Mouse (Mus musculus) cerebellum, adult 2 months (tissue): ENCODE measurements around the gene Cpeb3. TPM values are rescaled to one million over a fixed set of nuclear protein-coding genes. Genes with fewer than 3 reads are reported as not detected.

Experiments used
- DNase-seq, 2 experiments: peaks; one replicate each; pipeline ENCODE4 v3.0.0; 2021
- H3K27ac ChIP-seq: fragments of 200-500 bp; 2 replicates; pipeline ENCODE4 v1.5.1; 2012; ENCODE audit warnings: low read length, control low read depth, inconsistent platforms; ENCODE audit not compliant: insufficient read depth
- H3K27me3 ChIP-seq: fragments of 200-500 bp; 2 replicates; pipeline ENCODE4 v1.6.1; 2012; ENCODE audit warnings: inconsistent platforms, mild to moderate bottlenecking, low read length, moderate library complexity; ENCODE audit not compliant: control insufficient read depth, insufficient read depth
- H3K4me1 ChIP-seq: fragments of 200-500 bp; 2 replicates; pipeline ENCODE4 v1.6.1; 2011; ENCODE audit warnings: low read length; ENCODE audit not compliant: control insufficient read depth, insufficient read depth
- H3K4me3 ChIP-seq: fragments of 200-500 bp; replicated peaks from 2 replicates; pipeline ENCODE3; 2011; ENCODE audit warnings: mild to moderate bottlenecking, low read depth, low read length, control low read depth; ENCODE audit not compliant: insufficient read depth
- CTCF ChIP-seq: fragments of 200-500 bp; IDR thresholded peaks from 2 replicates; pipeline ENCODE4 v1.5.1; 2011; ENCODE audit warnings: low read depth, mild to moderate bottlenecking, control low read depth, low read length, moderate library complexity, borderline replicate concordance; ENCODE audit not compliant: insufficient read depth
- POLR2A ChIP-seq: fragments of 200-500 bp; IDR thresholded peaks from 2 replicates; pipeline ENCODE4 v1.6.1; 2011; ENCODE audit warnings: low read length, control low read depth, borderline replicate concordance; ENCODE audit not compliant: insufficient read depth
- WGBS: fragments of 180-500 bp; shearing (Covaris S2); methylation state at CpG from one replicate; pipeline ENCODE4 v1.1.7; 2018; 5-methylcytosine and 5-hydroxymethylcytosine counted together
- polyA plus RNA-seq: library from polyadenylated mRNA; depleted of rRNA; stranded (reverse); fragments of >200 nt; gene quantifications from 2 replicates; pipeline ENCODE4 v1.2.3, GENCODE M21; 2012

The Cpeb3 gene
- polyA plus RNA-seq, 1 experiment = 41.5 TPM

GRCm38 (mm10) chr19:37055976-37056556 is 152.3 kb downstream of the Cpeb3 start:
- DNase-seq = no peak
- whole genome bisulfite sequencing = 55% methylated on average over 4 of the region's 4 CpGs
- Histone ChIP-seq H3K4me1 (peaks cover 3% of the 10 kb centered on the region), H3K27me3 (no peaks in the 10 kb centered on the region), H3K27ac (no peak overlapping the region), H3K4me3 (no peak overlapping the region)
- no peak for TF ChIP-seq CTCF
- no peak for TF ChIP-seq POLR2A

DNA sequence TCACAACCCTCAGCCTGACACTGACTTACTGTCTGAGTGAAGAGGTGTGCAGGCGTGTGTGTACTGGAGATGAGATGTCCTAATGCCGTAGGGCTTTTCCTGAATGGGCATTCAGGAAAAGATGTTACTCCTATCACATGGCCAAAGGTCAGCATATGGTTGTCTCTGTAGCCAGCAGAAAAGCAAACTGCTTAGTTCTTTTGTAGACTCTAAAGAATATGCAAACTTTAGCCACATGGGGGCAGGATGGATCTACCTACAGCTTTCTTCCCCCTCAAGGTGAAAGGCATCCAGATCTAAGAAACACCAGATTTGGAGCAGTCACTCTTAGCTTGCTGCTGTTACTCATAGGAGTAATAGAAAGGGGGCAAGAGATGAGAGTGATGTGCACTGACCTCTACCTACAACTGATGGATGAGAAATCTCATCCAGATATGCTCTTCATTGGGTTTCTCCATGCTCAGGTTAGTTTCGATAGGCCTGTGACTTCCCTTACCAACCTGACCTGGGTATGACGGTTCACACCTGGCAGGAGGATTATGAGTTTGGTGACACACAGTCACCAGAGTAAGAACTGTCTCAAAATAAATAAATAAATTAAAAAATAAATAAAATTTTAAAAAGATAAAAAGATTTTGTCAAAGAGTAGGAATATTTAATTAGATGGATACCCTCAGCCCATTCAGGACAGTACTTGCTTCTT is 157.6 kb downstream of the Cpeb3 start:
- no peak overlapping the region for H3K4me3 ChIP-seq
- TF ChIP-seq POLR2A (no peak), CTCF (peak; percentile 50; the same call in 1 of the 2 replicates)
- H3K4me1 ChIP-seq = peaks cover 3% of the 10 kb centered on the region; the same call in 1 of the 2 replicates
- no peak overlapping the region for H3K27ac ChIP-seq
- DNase-seq = peak; percentile 61 to 82
- WGBS = 47% methylated on average over 4 of the region's 4 CpGs
- H3K27me3 ChIP-seq = no peaks in the 10 kb centered on the region

DNA sequence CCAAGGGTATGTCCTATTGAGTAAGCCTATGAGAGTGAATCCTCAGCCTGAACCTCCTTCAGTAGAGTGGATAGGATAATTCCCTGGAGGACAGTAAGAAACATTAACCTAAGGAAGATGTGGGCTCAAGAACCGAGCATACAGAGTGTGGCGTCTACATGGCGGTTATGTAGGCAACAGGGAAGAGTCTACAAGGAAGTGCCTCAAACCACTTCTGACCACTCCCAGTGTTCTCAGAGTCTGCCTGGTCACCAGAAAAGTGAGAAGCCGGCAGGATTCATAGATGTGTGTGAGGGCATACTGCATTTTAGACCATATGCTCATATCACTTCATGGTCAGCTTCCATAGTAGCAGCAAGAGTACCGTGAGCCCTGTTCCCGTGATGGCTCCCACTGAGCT is 159.9 kb downstream of the Cpeb3 start:
- Histone ChIP-seq H3K4me3 (no peak overlapping the region), H3K4me1 (peaks cover 3% of the 10 kb centered on the region; the same call in 1 of the 2 replicates), H3K27ac (no peak overlapping the region), H3K27me3 (no peaks in the 10 kb centered on the region)
- WGBS = 79% methylated on average over 6 of the region's 6 CpGs
- no peak for TF ChIP-seq POLR2A
- TF ChIP-seq CTCF = no peak
- DNase-seq = no peak

- Histone ChIP-seq H3K4me1 (no peaks in the 10 kb centered on the region; the same call in 1 of the 2 replicates), H3K4me3 (no peak overlapping the region), H3K27ac (no peak overlapping the region), H3K27me3 (no peaks in the 10 kb centered on the region)
- 76% methylated on average over 10 of the region's 10 CpGs for WGBS
- DNase-seq = no peak
- TF ChIP-seq CTCF (no peak), POLR2A (no peak)
Observed at GRCm38 (mm10) chr19:37044431-37044830, 164.0 kb downstream of the Cpeb3 start.

DNA sequence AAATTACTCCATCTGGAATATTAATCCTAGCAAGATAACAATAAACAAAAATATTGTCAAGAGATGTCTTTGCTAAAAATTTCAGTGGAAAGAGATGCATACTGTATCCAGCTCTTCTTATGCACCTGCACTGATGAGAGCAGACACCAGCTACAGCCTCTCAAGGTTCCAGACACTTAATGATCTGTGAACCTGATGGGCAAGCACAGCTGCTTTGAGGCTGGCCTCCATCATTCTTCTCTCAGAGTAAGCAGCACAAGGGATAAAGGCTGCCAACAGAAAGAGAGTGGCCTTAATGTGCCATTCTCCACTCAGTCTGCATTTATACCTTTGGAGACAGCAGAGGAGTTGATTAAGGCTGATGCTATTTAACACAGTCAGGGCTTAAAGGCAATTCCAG is 167.5 kb downstream of the Cpeb3 start:
- Histone ChIP-seq H3K4me3 (no peak overlapping the region), H3K27me3 (no peaks in the 10 kb centered on the region)

GRCm38 (mm10) chr19:37032364-37032763 is 176.0 kb downstream of the Cpeb3 start:
- 92% methylated on average over 2 of the region's 2 CpGs for WGBS
- H3K4me1 ChIP-seq = peaks cover 20% of the 10 kb centered on the region
- no peak overlapping the region for H3K4me3 ChIP-seq
- H3K27me3 ChIP-seq = no peaks in the 10 kb centered on the region
- TF ChIP-seq CTCF = no peak
- TF ChIP-seq POLR2A = no peak
- H3K27ac ChIP-seq = no peak overlapping the region
- no peak for DNase-seq

More for the DNA sequence above, 167.5 kb downstream of the Cpeb3 start:
- no peak for DNase-seq
- TF ChIP-seq POLR2A = no peak
- no peak for TF ChIP-seq CTCF
- Histone ChIP-seq H3K4me1 (peaks cover 4% of the 10 kb centered on the region), H3K27ac (no peak overlapping the region)

DNA sequence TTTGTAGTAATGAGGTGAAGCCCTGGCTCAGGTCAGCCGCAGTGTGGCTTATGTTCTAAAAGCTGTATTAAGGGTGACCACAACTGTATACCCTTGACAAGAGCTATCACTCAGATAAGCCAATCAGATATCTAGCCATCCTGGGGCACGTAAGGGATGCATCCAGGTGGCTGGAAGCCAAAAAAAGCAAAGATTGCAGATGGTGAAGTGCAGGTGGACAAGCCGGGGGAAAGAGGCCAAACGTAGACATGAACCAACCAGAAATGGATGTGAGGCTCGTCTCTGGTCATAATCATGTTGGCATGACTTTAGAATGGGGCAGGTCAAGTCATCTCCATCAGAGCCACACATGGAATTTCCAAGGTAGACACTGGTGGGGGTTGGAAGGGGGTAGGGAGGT is 177.0 kb downstream of the Cpeb3 start:
- peak; percentile 43 to 72 for DNase-seq
- Histone ChIP-seq H3K4me1 (peaks cover 24% of the 10 kb centered on the region), H3K27me3 (no peaks in the 10 kb centered on the region), H3K4me3 (no peak overlapping the region), H3K27ac (no peak overlapping the region)
- WGBS = 20% methylated on average over 5 of the region's 5 CpGs
- TF ChIP-seq CTCF (no peak), POLR2A (no peak)

GRCm38 (mm10) chr19:37029771-37030170 is 178.6 kb downstream of the Cpeb3 start:
- peaks cover 36% of the 10 kb centered on the region for H3K4me1 ChIP-seq
- 58% methylated on average over 6 of the region's 6 CpGs for WGBS
- TF ChIP-seq CTCF = no peak
- no peak for TF ChIP-seq POLR2A
- DNase-seq = no peak
- H3K4me3 ChIP-seq = no peak overlapping the region
- no peak overlapping the region for H3K27ac ChIP-seq
- no peaks in the 10 kb centered on the region for H3K27me3 ChIP-seq
